Mouse (Mus musculus) small intestine, adult 2 months (tissue): ENCODE measurements around the gene Robo2.
A peak's percentile ranks its signal among the peaks of the same experiment; 100 is the strongest.

ENCODE experiments used
- CTCF ChIP-seq: fragments of 200-500 bp; IDR thresholded peaks from 2 replicates; pipeline ENCODE4 v1.5.1; 2012; ENCODE audit warnings: low read depth, mild to moderate bottlenecking, control low read depth, inconsistent platforms, low read length, moderate library complexity, mixed read lengths; ENCODE audit not compliant: insufficient replicate concordance, insufficient read length; ENCODE audit errors: extremely low read depth
- POLR2A ChIP-seq: fragments of 200-500 bp; IDR thresholded peaks from 2 replicates; pipeline ENCODE4 v1.6.1; 2012; ENCODE audit warnings: low read depth, mild to moderate bottlenecking, control low read depth, inconsistent platforms, low read length, moderate library complexity

DNA sequence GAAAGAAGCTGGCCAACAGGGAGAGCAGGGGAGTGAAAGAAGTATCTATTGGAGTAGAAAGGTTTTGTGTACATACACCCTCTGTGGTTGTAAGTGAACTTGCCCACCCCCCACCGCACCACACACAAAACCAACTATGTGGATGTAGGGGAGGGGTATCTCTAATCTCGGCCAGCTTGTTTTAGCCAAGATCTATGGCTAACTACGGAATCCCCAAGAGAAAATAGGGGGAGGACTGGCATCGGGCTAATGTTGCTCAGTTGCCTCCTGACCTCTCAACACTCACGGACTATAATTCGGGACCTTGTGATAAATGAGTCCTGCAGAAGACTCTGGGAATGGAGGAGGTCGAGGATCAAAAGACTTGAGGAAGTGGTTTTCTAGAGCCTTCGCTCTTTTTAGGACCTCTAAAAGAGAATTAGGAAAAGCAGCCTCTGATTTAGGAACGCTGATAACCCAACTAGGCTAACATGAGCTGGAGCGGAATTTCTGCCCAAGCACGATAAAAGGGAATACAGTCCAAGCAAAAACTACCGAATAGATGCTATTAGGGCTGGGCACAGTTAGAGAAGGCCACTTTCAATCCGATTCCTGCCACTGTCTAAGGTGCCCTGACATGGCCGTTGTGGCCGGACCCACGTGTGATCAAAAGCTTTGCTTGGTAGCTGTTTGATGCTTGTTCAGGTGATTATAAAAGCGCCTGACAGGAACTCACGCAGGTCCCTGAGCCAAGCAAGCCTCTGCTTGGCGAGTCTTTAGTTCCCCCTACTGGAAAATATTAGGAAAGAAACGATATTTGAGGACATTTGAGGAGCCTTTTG, 1.1 kb upstream of the Robo2 start:
- TF ChIP-seq CTCF (peak; percentile 28; the same call in 1 of the 2 replicates), POLR2A (no peak)
